Mouse (Mus musculus) testis, adult 2 months (tissue): ENCODE results near the gene Mgat4c. TPM values are rescaled to one million over a fixed set of nuclear protein-coding genes. Genes with fewer than 3 reads are reported as not detected.

Experiments
- H3K27ac ChIP-seq: fragments of 200-500 bp; 2 replicates; pipeline ENCODE4 v1.5.1; 2012; ENCODE audit warnings: low read depth, low read length; ENCODE audit not compliant: control insufficient read depth, insufficient read depth
- H3K27me3 ChIP-seq: fragments of 200-500 bp; 2 replicates; pipeline ENCODE4 v1.6.1; 2012; ENCODE audit warnings: mild to moderate bottlenecking, low read length, moderate library complexity; ENCODE audit not compliant: control insufficient read depth, insufficient read depth
- H3K36me3 ChIP-seq: fragments of 200-500 bp; 2 replicates; pipeline ENCODE4 v1.6.1; 2012; ENCODE audit warnings: mild to moderate bottlenecking, low read length; ENCODE audit not compliant: control insufficient read depth, insufficient read depth
- H3K4me1 ChIP-seq: fragments of 200-500 bp; 2 replicates; pipeline ENCODE4 v1.6.1; 2012; ENCODE audit warnings: low read length; ENCODE audit not compliant: control insufficient read depth, insufficient read depth
- H3K4me3 ChIP-seq: fragments of 200-500 bp; 2 replicates; pipeline ENCODE4 v1.5.1; 2012; ENCODE audit warnings: low read depth, mild to moderate bottlenecking, low read length, moderate library complexity, mixed read lengths; ENCODE audit not compliant: control insufficient read depth
- CTCF ChIP-seq: fragments of 200-500 bp; IDR thresholded peaks from 2 replicates; pipeline ENCODE4 v1.5.1; 2012; ENCODE audit warnings: low read depth, mild to moderate bottlenecking, inconsistent platforms, low read length, moderate library complexity; ENCODE audit not compliant: control insufficient read depth, insufficient read depth, insufficient replicate concordance
- POLR2A ChIP-seq: fragments of 200-500 bp; IDR thresholded peaks from 2 replicates; pipeline ENCODE4 v1.6.1; 2012; ENCODE audit warnings: low read depth, mild to moderate bottlenecking, inconsistent platforms, low read length, moderate library complexity; ENCODE audit not compliant: control insufficient read depth
- polyA plus RNA-seq: library from polyadenylated mRNA; depleted of rRNA; stranded (reverse); fragments of >200 nt; gene quantifications from 2 replicates; pipeline ENCODE4 v1.2.3, GENCODE M21; 2012

The Mgat4c gene
- polyA plus RNA-seq, 1 experiment: 89.0 TPM

DNA sequence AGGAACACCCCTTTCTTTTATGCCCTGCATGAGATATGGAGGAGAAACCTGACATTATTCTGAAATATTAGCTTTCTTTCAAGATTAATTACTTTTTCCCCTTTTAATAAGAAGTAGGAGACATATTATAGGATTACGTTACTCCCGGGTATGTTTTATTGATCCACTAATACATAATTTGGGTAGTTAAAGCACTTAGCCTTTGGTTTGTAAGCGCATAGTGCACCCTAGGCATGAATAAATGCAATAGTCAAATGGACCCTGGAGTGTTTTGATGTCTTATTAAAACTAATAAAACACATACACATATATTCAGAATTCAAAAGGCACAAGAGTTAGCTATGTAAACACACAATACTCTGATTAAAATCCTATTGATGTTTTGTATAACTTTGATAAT, 374.9 kb downstream of the Mgat4c start:
- Histone ChIP-seq H3K4me1 (no peaks in the 10 kb centered on the region), H3K36me3 (no peaks in the 10 kb centered on the region), H3K27ac (no peak overlapping the region), H3K27me3 (no peaks in the 10 kb centered on the region), H3K4me3 (no peak overlapping the region)
- TF ChIP-seq POLR2A (no peak), CTCF (no peak)

DNA sequence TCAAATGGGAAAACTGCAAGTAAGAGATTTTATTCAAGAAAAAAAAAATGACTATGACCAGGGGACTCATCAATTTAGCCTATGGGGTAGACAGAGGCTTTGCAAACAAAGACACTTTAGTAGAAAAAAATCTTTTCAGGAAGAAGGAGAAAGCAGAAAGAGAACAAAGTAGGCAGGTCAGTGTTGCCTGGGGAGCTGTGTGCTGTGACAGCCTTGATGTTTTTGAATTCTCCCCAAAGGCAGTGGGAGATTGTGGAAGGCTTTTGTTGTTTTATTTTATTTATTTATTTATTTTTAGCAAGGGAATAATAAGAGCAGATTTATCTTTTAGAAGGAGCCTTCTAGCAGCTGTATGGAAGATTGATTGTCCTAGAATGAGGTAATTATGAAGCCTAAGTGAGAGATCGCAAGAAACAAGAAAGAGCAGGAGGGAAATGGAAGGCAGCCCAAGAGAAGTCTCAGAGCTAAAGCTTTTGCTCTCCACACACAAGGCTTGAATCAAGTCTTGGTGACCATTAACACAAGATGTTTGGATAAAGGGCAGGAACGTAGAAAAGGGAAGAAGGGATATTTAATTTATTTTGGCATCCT, 375.8 kb downstream of the Mgat4c start:
- TF ChIP-seq POLR2A: no peak
- no peak for TF ChIP-seq CTCF
- no peaks in the 10 kb centered on the region for H3K27me3 ChIP-seq
- no peak overlapping the region for H3K4me3 ChIP-seq
- no peaks in the 10 kb centered on the region for H3K4me1 ChIP-seq
- H3K27ac ChIP-seq: no peak overlapping the region
- H3K36me3 ChIP-seq: no peaks in the 10 kb centered on the region

DNA sequence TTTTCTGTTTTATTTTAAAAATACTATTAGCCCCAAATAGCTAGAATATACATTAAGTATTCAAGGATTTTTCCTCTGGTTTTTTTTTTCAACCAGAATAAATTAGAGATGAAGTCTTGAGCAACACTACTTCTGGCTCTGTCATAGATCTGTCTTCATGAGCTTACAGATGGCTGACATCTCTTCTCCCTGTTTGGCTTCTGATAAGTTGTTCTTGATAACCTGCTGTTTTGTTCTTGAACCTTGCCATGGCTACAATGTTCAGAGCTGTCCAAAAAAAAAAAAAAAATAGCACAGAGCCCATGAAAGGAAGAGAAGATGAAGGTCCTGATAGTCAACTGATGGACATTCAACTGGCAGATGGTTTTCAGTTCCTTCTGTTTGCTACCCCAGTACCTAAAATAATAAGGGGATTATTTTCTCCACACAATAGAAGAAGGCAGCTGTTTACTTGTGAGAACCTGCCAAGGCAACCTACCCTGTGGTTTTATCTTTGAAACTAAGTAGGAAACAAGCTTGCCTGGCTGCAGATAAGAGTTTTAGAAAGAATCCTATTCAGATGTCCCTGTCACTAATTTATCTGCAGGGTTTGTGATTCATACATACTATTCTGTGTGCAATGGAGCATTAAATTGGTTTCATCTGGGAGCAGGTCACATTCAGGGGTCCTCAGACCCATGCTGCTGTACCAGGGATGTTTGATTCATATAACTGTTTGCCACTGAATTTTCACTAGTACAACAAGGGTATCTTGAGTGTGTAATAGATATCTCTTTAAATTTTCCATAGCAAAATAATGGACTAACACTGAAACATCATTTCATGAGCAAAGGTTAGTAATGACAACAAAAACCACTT, 393.5 kb downstream of the Mgat4c start:
- TF ChIP-seq POLR2A (no peak), CTCF (no peak)
- H3K4me1 ChIP-seq: no peaks in the 10 kb centered on the region
- H3K36me3 ChIP-seq: no peaks in the 10 kb centered on the region
- no peaks in the 10 kb centered on the region for H3K27me3 ChIP-seq
- H3K4me3 ChIP-seq: no peak overlapping the region
- no peak overlapping the region for H3K27ac ChIP-seq

DNA sequence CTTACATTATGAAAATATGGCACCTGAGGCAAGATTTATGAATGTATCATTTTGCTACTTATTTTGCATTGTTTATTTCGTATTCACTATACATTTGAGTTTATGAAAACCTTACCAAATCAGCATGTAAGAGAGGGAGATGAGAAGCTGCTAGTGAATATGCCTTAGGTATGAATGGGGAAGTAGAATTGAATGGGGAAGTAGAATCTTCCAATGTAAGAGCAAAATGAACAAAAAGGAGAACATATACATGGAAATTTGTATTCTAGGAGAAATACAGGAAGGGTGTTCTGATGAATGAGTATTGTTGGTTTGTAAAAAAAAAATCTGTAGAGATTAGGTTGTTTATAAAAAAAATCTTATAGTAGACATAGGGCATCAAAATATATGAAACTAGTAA, 441.9 kb downstream of the Mgat4c start:
- TF ChIP-seq POLR2A (no peak), CTCF (no peak)
- Histone ChIP-seq H3K27me3 (no peaks in the 10 kb centered on the region), H3K4me1 (no peaks in the 10 kb centered on the region), H3K36me3 (no peaks in the 10 kb centered on the region), H3K27ac (no peak overlapping the region), H3K4me3 (no peak overlapping the region)

DNA sequence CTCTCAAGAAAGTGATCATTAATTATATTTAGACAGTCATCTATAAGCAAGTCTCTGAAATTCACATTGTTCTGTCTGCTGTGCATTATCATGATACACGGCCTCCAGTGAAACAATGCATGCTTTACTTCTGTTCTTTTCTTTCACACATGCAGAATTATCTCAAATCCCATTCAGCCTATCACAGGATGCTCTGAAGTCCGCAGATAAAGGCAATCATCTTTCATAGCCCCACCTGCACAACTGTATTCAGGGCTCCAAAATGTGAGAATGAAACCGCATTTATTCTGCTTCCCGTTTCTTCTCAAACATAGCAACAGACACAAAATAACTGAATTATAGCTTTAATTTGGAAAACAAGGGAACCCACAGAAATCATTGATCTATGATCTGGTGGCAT, 446.1 kb downstream of the Mgat4c start:
- Histone ChIP-seq H3K4me1 (no peaks in the 10 kb centered on the region), H3K27ac (no peak overlapping the region), H3K4me3 (no peak overlapping the region), H3K27me3 (no peaks in the 10 kb centered on the region), H3K36me3 (no peaks in the 10 kb centered on the region)
- TF ChIP-seq POLR2A (no peak), CTCF (no peak)

DNA sequence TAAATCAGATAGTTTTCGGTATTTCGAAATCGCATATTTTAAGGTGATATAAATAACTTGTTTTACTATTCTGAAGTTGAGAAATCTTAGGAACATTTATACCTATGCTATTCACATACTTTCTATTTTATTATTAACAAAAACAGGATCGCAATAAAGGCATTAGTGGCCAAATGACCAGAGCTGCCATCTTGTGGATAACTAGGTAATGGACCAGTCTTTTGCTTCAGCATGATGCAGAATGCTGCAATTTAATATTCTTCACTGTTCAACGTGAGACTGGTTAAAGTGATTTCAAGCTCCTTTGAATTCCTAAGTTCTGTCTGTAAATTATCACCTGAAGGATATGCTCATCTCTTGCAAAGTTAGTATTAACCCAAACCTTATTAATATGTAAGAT, 473.6 kb downstream of the Mgat4c start:
- no peaks in the 10 kb centered on the region for H3K36me3 ChIP-seq
- TF ChIP-seq POLR2A (no peak), CTCF (no peak)
- H3K4me3 ChIP-seq: no peak overlapping the region
- no peaks in the 10 kb centered on the region for H3K27me3 ChIP-seq
- H3K4me1 ChIP-seq: peaks cover 2% of the 10 kb centered on the region; the same call in 1 of the 2 replicates
- H3K27ac ChIP-seq: no peak overlapping the region

DNA sequence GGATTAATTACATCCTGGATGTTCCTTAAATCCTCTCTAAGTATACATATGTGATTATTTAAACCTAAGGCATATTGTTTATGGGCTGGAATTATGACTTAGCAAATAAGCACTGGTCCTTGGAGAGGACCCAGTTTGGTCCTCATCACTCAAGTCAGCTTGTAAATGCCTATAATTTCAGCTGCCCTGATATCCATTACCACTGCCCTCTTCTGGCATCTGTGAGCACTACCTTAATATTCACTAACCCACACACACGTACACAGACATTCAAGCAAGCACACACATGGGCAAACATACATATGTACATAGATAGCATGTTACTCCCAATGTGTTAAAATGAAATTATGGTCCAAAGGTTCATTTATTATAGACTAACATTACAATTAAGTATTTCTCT, 474.6 kb downstream of the Mgat4c start:
- Histone ChIP-seq H3K27ac (no peak overlapping the region), H3K27me3 (no peaks in the 10 kb centered on the region), H3K4me3 (no peak overlapping the region), H3K4me1 (peaks cover 2% of the 10 kb centered on the region; the same call in 1 of the 2 replicates), H3K36me3 (no peaks in the 10 kb centered on the region)
- TF ChIP-seq POLR2A (no peak), CTCF (no peak)
